In genomic region chr1:45147019-45147418, GRCm38 (mm10) we compare ENCODE assay signal across 18 mouse cellular contexts.
"Had no signal": no experiment of that assay in that cellular context is flagged by ENCODE, and none has a peak within 500 bp of the region (broad histone marks: within the 10 kb centered on the region; RNA-seq: fewer than 3 reads in every experiment).

No protein-coding gene starts in this region.

- H3K4me1 ChIP-seq: limb, embryonic 13.5 days; liver, embryonic 13.5 days; stomach, embryonic 15.5 days had no signal

- H3K4me2 ChIP-seq: limb, embryonic 13.5 days; liver, embryonic 13.5 days; midbrain, embryonic 11.5 days; stomach, embryonic 15.5 days had no signal

- H3K27me3 ChIP-seq: limb, embryonic 13.5 days; liver, embryonic 13.5 days; stomach, embryonic 15.5 days had no signal

- H3K9me3 ChIP-seq: limb, embryonic 13.5 days; liver, embryonic 13.5 days; stomach, embryonic 15.5 days had no signal

- H3K36me3 ChIP-seq: limb, embryonic 13.5 days; liver, embryonic 13.5 days; stomach, embryonic 15.5 days had no signal

- H3K9ac ChIP-seq: limb, embryonic 13.5 days; liver, embryonic 13.5 days; stomach, embryonic 15.5 days had no signal

- H3K4me3 ChIP-seq: layer of hippocampus, adult 2 months; limb, embryonic 13.5 days; liver, embryonic 13.5 days; stomach, embryonic 15.5 days had no signal

- DNase-seq: kidney, adult 2 months; kidney, postnatal 25 days; layer of hippocampus, postnatal 36 days; left cerebral cortex, postnatal 4 days; liver, embryonic 13.5 days; lung, adult 2 months; lung, postnatal 14 days; lung, postnatal 4 days; midbrain, embryonic 14.5 days; right cerebral cortex, adult 18-20 months; right cerebral cortex, postnatal 14 days; right cerebral cortex, postnatal 4 days; thymus, postnatal 25 days had no signal

- H3K27ac ChIP-seq: kidney, postnatal 0 days; layer of hippocampus, adult 2 months; limb, embryonic 13.5 days; liver, embryonic 13.5 days; stomach, embryonic 15.5 days had no signal
